Mouse (Mus musculus) intestine, postnatal 0 days (tissue): ENCODE measurements around the gene Tns1. TPM values are rescaled to one million over a fixed set of nuclear protein-coding genes. Genes with fewer than 3 reads are reported as not detected.

ENCODE experiments used
- ATAC-seq: fragments of 200-750 bp; cut with Nextera tagmentation; 2 replicates; pipeline ENCODE4 v1.8.0; 2017; ENCODE audit warnings: mild to moderate bottlenecking, moderate TSS enrichment, moderate library complexity
- H3K27ac ChIP-seq: fragments of 300-500 bp; sonication (generic); 2 replicates; pipeline ENCODE4 v1.5.1; 2014; ENCODE audit warnings: mild to moderate bottlenecking, low read depth, low read length, moderate library complexity
- H3K27me3 ChIP-seq: fragments of 300-500 bp; sonication (generic); replicated peaks from 2 replicates; pipeline ENCODE4 v1.6.1; 2014; ENCODE audit warnings: low read length, mixed read lengths; ENCODE audit not compliant: control insufficient read depth, insufficient read depth
- H3K36me3 ChIP-seq: fragments of 300-500 bp; sonication (generic); 2 replicates; pipeline ENCODE4 v1.6.1; 2014; ENCODE audit warnings: mild to moderate bottlenecking, moderate library complexity; ENCODE audit not compliant: control insufficient read depth, insufficient read depth
- H3K4me1 ChIP-seq: fragments of 300-500 bp; sonication (generic); replicated peaks from 2 replicates; pipeline ENCODE4 v1.6.1; 2014; ENCODE audit warnings: antibody characterized with exemption, low read length, mixed read lengths; ENCODE audit not compliant: control insufficient read depth, insufficient read depth
- H3K4me2 ChIP-seq: fragments of 300-500 bp; sonication (generic); replicated peaks from 2 replicates; pipeline ENCODE4 v1.6.1; 2014; ENCODE audit warnings: low read depth, mild to moderate bottlenecking, moderate library complexity
- H3K4me3 ChIP-seq: fragments of 300-500 bp; sonication (generic); 2 replicates; pipeline ENCODE4 v1.5.1; 2014; ENCODE audit warnings: low read depth, low read length
- H3K9ac ChIP-seq: fragments of 300-500 bp; sonication (generic); 2 replicates; pipeline ENCODE4 v1.6.1; 2014; ENCODE audit warnings: mild to moderate bottlenecking, low read depth, low read length
- H3K9me3 ChIP-seq: fragments of 300-500 bp; sonication (generic); 2 replicates; pipeline ENCODE4 v1.6.1; 2016; ENCODE audit warnings: mixed run types; ENCODE audit not compliant: control insufficient read depth
- CTCF ChIP-seq: sonication (generic); IDR thresholded peaks from 2 replicates; pipeline ENCODE4 v1.5.1; 2016; ENCODE audit warnings: low read depth, mild to moderate bottlenecking, control low read depth, antibody characterized with exemption, moderate library complexity
- WGBS: fragments of 180-500 bp; shearing (Covaris S2); extraction: QIAGEN DNeasy Blood & Tissue Kit; methylation state at CpG from one replicate; pipeline ENCODE4 v1.1.7; 2014; 5-methylcytosine and 5-hydroxymethylcytosine counted together
- polyA plus RNA-seq: library from polyadenylated mRNA; unstranded; fragments of >200 nt; fragmentation: Nextera tagmentation; extraction: Ambion mirVana; gene quantifications from 2 replicates; pipeline ENCODE4 v1.2.1, GENCODE M21; 2015

The Tns1 gene
- polyA plus RNA-seq, 1 experiment from 2014 or later: 21.5 TPM

GRCm38 (mm10) chr1:74035912-74036489 is 88.2 kb downstream of the Tns1 start:
- 53% methylated on average over 3 of the region's 3 CpGs for WGBS
- Histone ChIP-seq H3K4me2 (peak overlapping the region; percentile 61), H3K27me3 (0 out of 2 replicates have a peak, but pooled peaks cover 3% of the 10 kb centered on the region), H3K9ac (peak overlapping the region; percentile 42), H3K4me3 (peak overlapping the region; percentile 47), H3K36me3 (no peaks in the 10 kb centered on the region; the same call in 1 of the 2 replicates), H3K4me1 (0 out of 2 replicates have a peak, but pooled peaks cover 3% of the 10 kb centered on the region), H3K27ac (peak overlapping the region; percentile 7; the same call in 1 of the 2 replicates), H3K9me3 (no peaks in the 10 kb centered on the region)
- no peak for TF ChIP-seq CTCF
- no peak for ATAC-seq

DNA sequence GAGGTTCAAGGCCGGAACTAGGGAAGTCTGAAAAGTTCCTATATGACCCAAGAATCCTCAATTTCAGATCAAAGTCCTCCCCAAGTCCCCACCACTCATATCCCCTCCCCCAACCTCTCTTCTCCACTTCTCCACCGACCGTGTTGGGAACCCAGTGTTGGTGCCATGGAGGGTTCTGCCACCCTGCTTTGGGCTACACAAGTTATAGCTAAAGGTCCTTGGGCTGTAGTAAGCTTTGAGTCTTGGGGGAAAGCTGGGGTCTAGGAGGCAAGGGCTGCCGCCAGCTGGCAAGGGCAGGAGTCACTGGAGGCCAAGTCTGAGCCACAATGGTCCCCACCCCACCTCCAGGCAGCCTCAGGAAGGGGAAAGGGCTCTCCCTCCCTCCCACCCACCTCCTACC is 88.8 kb downstream of the Tns1 start:
- Histone ChIP-seq H3K9ac (0 out of 2 replicates have a peak overlapping the region, but pooled peaks have one; percentile 42), H3K36me3 (no peaks in the 10 kb centered on the region; the same call in 1 of the 2 replicates), H3K4me1 (0 out of 2 replicates have a peak, but pooled peaks cover 3% of the 10 kb centered on the region), H3K27ac (peak overlapping the region; percentile 7; the same call in 1 of the 2 replicates), H3K4me2 (peak overlapping the region; percentile 61), H3K27me3 (0 out of 2 replicates have a peak, but pooled peaks cover 3% of the 10 kb centered on the region), H3K4me3 (peak overlapping the region; percentile 47), H3K9me3 (no peaks in the 10 kb centered on the region)
- no peak for ATAC-seq
- WGBS: 51% methylated on average over 4 of the region's 4 CpGs
- TF ChIP-seq CTCF: no peak

GRCm38 (mm10) chr1:74034736-74035135 is 89.5 kb downstream of the Tns1 start:
- Histone ChIP-seq H3K27ac (no peak overlapping the region), H3K36me3 (no peaks in the 10 kb centered on the region; the same call in 1 of the 2 replicates)

DNA sequence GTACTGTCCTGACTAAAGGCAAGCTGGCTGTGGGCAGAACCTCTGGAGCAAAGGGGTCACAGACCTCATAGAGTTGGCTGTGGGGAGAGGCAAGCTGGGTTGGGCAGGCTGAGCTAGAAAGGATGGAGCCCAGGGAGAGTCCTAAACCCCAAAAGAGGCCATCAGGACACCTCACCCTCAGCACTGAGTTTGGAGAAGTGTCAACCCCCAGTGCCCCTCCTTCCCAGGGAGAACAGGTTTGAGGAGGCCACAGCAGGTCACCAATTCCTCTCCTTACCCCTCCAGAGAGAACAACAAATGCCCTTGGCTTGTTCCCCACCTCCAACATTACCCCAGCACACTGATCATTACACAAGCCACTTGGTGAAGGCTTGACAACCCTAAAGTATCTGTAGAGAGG is 90.0 kb downstream of the Tns1 start:
- 0 out of 2 replicates have a peak, but pooled peaks cover 3% of the 10 kb centered on the region for H3K4me1 ChIP-seq
- H3K4me3 ChIP-seq: no peak overlapping the region
- no peak overlapping the region for H3K27ac ChIP-seq
- H3K4me2 ChIP-seq: 0 out of 2 replicates have a peak overlapping the region, but pooled peaks have one; percentile 13
- no peaks in the 10 kb centered on the region for H3K9me3 ChIP-seq
- TF ChIP-seq CTCF: no peak
- ATAC-seq: no peak
- no peaks in the 10 kb centered on the region; the same call in 1 of the 2 replicates for H3K36me3 ChIP-seq
- H3K27me3 ChIP-seq: 0 out of 2 replicates have a peak, but pooled peaks cover 3% of the 10 kb centered on the region
- H3K9ac ChIP-seq: no peak overlapping the region

More at GRCm38 (mm10) chr1:74034736-74035135, 89.5 kb downstream of the Tns1 start:
- Histone ChIP-seq H3K9me3 (no peaks in the 10 kb centered on the region), H3K4me1 (0 out of 2 replicates have a peak, but pooled peaks cover 3% of the 10 kb centered on the region), H3K4me2 (peak overlapping the region; percentile 61), H3K9ac (no peak overlapping the region), H3K27me3 (0 out of 2 replicates have a peak, but pooled peaks cover 3% of the 10 kb centered on the region), H3K4me3 (no peak overlapping the region)
- ATAC-seq: no peak
- no peak for TF ChIP-seq CTCF
- 64% methylated on average over 2 of the region's 2 CpGs for WGBS

DNA sequence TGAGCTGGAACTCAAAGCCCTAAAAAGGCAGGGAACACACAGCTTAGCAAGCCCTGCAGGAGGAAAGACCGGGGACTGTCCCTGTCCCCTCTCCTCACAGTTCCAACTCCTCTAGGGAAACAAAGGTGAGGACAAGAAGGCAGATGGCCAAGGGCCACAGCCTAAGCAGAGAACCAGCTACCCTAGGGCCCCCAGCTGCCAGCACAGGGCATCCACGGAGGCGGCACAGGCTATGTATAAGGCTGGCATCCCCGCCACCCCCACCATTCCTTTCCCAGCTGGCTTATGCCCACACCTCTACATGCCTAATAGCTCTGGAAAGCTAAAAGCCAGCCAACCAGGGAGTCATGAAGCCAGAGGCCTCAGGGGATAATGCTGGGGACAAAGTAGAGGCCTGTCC is 90.8 kb downstream of the Tns1 start:
- Histone ChIP-seq H3K27ac (no peak overlapping the region), H3K27me3 (0 out of 2 replicates have a peak, but pooled peaks cover 3% of the 10 kb centered on the region), H3K4me3 (no peak overlapping the region), H3K9ac (no peak overlapping the region), H3K36me3 (no peaks in the 10 kb centered on the region; the same call in 1 of the 2 replicates), H3K4me2 (no peak overlapping the region), H3K4me1 (0 out of 2 replicates have a peak, but pooled peaks cover 3% of the 10 kb centered on the region), H3K9me3 (no peaks in the 10 kb centered on the region)
- no peak for ATAC-seq
- no peak for TF ChIP-seq CTCF
- 90% methylated on average over 4 of the region's 4 CpGs for WGBS

DNA sequence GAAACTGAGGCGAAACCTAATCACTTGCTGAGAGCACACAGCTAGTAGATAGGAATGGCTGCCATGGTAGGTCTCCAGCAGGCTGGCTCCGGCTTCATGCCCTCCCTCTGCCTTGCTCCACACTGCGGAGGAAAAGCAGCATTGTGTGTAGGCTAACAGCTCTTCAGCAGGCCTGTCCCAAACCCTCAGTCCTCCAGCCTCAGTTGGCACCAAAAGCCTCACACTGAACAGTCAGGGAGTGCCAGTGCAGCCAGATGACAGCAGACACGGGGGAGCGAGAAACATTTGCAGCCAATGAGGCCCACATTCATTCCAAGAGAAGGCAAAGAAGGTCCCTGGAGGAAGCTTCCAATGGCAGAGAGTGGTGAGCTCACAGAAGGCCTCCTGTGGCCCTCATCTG is 91.3 kb downstream of the Tns1 start:
- Histone ChIP-seq H3K4me3 (no peak overlapping the region), H3K27ac (no peak overlapping the region), H3K9me3 (no peaks in the 10 kb centered on the region), H3K9ac (no peak overlapping the region), H3K36me3 (no peaks in the 10 kb centered on the region; the same call in 1 of the 2 replicates), H3K27me3 (0 out of 2 replicates have a peak, but pooled peaks cover 3% of the 10 kb centered on the region), H3K4me1 (0 out of 2 replicates have a peak, but pooled peaks cover 3% of the 10 kb centered on the region), H3K4me2 (no peak overlapping the region)
- no peak for ATAC-seq
- WGBS: 89% methylated on average over 5 of the region's 5 CpGs
- TF ChIP-seq CTCF: no peak
